Comparison of ENCODE assay signal across 35 mouse cellular contexts in genomic region chr11:118676364-118676763, GRCm38 (mm10).
"Had no signal": no experiment of that assay in that cellular context is flagged by ENCODE, and none has a peak within 500 bp of the region (broad histone marks: within the 10 kb centered on the region; RNA-seq: fewer than 3 reads in every experiment).

No protein-coding gene starts in this region.

- H3K4me3 ChIP-seq: heart, embryonic 10.5 days; heart, embryonic 12.5 days; heart, embryonic 13.5 days; heart, embryonic 15.5 days; hindbrain, embryonic 10.5 days; hindbrain, embryonic 12.5 days; hindbrain, embryonic 13.5 days; hindbrain, embryonic 15.5 days; intestine, embryonic 15.5 days; kidney, embryonic 15.5 days; layer of hippocampus, adult 2 months had no signal

- H3K27ac ChIP-seq: heart, embryonic 10.5 days; heart, embryonic 13.5 days; heart, embryonic 15.5 days; hindbrain, embryonic 10.5 days; hindbrain, embryonic 12.5 days; hindbrain, embryonic 13.5 days; hindbrain, embryonic 14.5 days; hindbrain, embryonic 15.5 days; hindbrain, postnatal 0 days; intestine, embryonic 15.5 days; kidney, embryonic 15.5 days; kidney, postnatal 0 days; layer of hippocampus, adult 2 months had no signal

- ATAC-seq: hindbrain, embryonic 16.5 days; hindbrain, postnatal 0 days; inflammation-experienced regulatory T-cells, adult 6 months; intestine, embryonic 15.5 days; intestine, embryonic 16.5 days; intestine, postnatal 0 days had no signal

- H3K27me3 ChIP-seq: hindbrain, embryonic 12.5 days; hindbrain, embryonic 13.5 days; hindbrain, embryonic 15.5 days had no signal

- H3K36me3 ChIP-seq: heart, embryonic 10.5 days; heart, embryonic 12.5 days; heart, embryonic 13.5 days; heart, embryonic 15.5 days; hindbrain, embryonic 10.5 days; hindbrain, embryonic 12.5 days; hindbrain, embryonic 13.5 days; hindbrain, embryonic 15.5 days; intestine, embryonic 15.5 days; kidney, embryonic 15.5 days had no signal

- H3K4me1 ChIP-seq: heart, embryonic 10.5 days; heart, embryonic 12.5 days; heart, embryonic 13.5 days; heart, embryonic 15.5 days; intestine, embryonic 15.5 days; kidney, embryonic 15.5 days had no signal

- H3K4me2 ChIP-seq: heart, embryonic 11.5 days; heart, embryonic 12.5 days; heart, embryonic 13.5 days; heart, embryonic 15.5 days; hindbrain, embryonic 12.5 days; hindbrain, embryonic 13.5 days; hindbrain, embryonic 14.5 days; hindbrain, embryonic 15.5 days; intestine, embryonic 15.5 days; kidney, embryonic 15.5 days had no signal

- H3K9me3 ChIP-seq: heart, embryonic 10.5 days; heart, embryonic 12.5 days; heart, embryonic 13.5 days; heart, embryonic 15.5 days; hindbrain, embryonic 10.5 days; hindbrain, embryonic 12.5 days; hindbrain, embryonic 13.5 days; hindbrain, embryonic 15.5 days; intestine, embryonic 15.5 days; kidney, embryonic 15.5 days had no signal

- H3K9ac ChIP-seq: heart, embryonic 12.5 days; heart, embryonic 13.5 days; heart, embryonic 15.5 days; hindbrain, embryonic 12.5 days; hindbrain, embryonic 13.5 days; hindbrain, embryonic 14.5 days; hindbrain, embryonic 15.5 days; intestine, embryonic 15.5 days; kidney, embryonic 15.5 days had no signal

- DNase-seq: heart, postnatal 10 days; heart, postnatal 14 days; heart, postnatal 36 days; heart, postnatal 4 days; kidney, adult 11 months; kidney, adult 18-20 months; kidney, adult 2 months; kidney, adult 8-10 months; kidney, adult 9 months; kidney, postnatal 10 days; kidney, postnatal 14 days; kidney, postnatal 25 days; kidney, postnatal 36 days; kidney, postnatal 4 days; layer of hippocampus, adult 9-11 months; layer of hippocampus, postnatal 36 days had no signal
